Mouse (Mus musculus): ENCODE data around the gene Carnmt1. TPM values are rescaled to one million over a fixed set of nuclear protein-coding genes. Genes with fewer than 3 reads are reported as not detected.

Carnmt1 gene
- polyA plus RNA-seq, 1 experiment: 49.5 TPM

- peaks cover 1% of the 10 kb centered on the region; the same call in 1 of the 2 replicates for H3K27me3 ChIP-seq (ENCODE audit: control insufficient read depth, insufficient read depth, low read length, poor library complexity, severe bottlenecking)
- H3K4me1 ChIP-seq (ENCODE audit: control insufficient read depth, insufficient read depth, low read length): no peaks in the 10 kb centered on the region
- no peak overlapping the region for H3K9ac ChIP-seq (ENCODE audit: low read depth, poor library complexity, severe bottlenecking)
- H3K27ac ChIP-seq (ENCODE audit: insufficient read depth, low read length): no peak overlapping the region
- H3K9me3 ChIP-seq (replicated peaks; ENCODE audit: control insufficient read depth, insufficient read depth, low read length, poor library complexity, severe bottlenecking): no peaks in the 10 kb centered on the region
- TF ChIP-seq POLR2A (IDR thresholded peaks at IDR 0.05; ENCODE audit: insufficient read depth, low read length) (no peak), CTCF (IDR thresholded peaks at IDR 0.05; ENCODE audit: low read depth, low read length) (no peak), EP300 (IDR thresholded peaks at IDR 0.05; ENCODE audit: insufficient read depth, low read depth, low read length) (no peak)
- no peak overlapping the region for H3K4me3 ChIP-seq (ENCODE audit: low read depth, low read length)
- no peaks in the 10 kb centered on the region for H3K36me3 ChIP-seq (ENCODE audit: control insufficient read depth, insufficient read depth, low read length, poor library complexity, severe bottlenecking)
Observed at GRCm38 (mm10) chr19:18739146-18739545, 68.6 kb downstream of the Carnmt1 start.

GRCm38 (mm10) chr19:18743946-18744345 is 73.4 kb downstream of the Carnmt1 start:
- Histone ChIP-seq H3K36me3 (ENCODE audit: control insufficient read depth, insufficient read depth, low read length, poor library complexity, severe bottlenecking) (no peaks in the 10 kb centered on the region), H3K9ac (ENCODE audit: low read depth, poor library complexity, severe bottlenecking) (no peak overlapping the region), H3K27ac (ENCODE audit: insufficient read depth, low read length) (no peak overlapping the region), H3K9me3 (replicated peaks; ENCODE audit: control insufficient read depth, insufficient read depth, low read length, poor library complexity, severe bottlenecking) (no peaks in the 10 kb centered on the region), H3K27me3 (ENCODE audit: control insufficient read depth, insufficient read depth, low read length, poor library complexity, severe bottlenecking) (peaks cover 1% of the 10 kb centered on the region; the same call in 1 of the 2 replicates), H3K4me1 (ENCODE audit: control insufficient read depth, insufficient read depth, low read length) (no peaks in the 10 kb centered on the region), H3K4me3 (ENCODE audit: low read depth, low read length) (no peak overlapping the region)
- TF ChIP-seq POLR2A (IDR thresholded peaks at IDR 0.05; ENCODE audit: insufficient read depth, low read length): no peak
- no peak for TF ChIP-seq CTCF (IDR thresholded peaks at IDR 0.05; ENCODE audit: low read depth, low read length)
- TF ChIP-seq EP300 (IDR thresholded peaks at IDR 0.05; ENCODE audit: insufficient read depth, low read depth, low read length): no peak

- H3K9ac ChIP-seq (ENCODE audit: low read depth, poor library complexity, severe bottlenecking): no peak overlapping the region
- H3K4me1 ChIP-seq (ENCODE audit: control insufficient read depth, insufficient read depth, low read length): no peaks in the 10 kb centered on the region
- H3K9me3 ChIP-seq (replicated peaks; ENCODE audit: control insufficient read depth, insufficient read depth, low read length, poor library complexity, severe bottlenecking): no peaks in the 10 kb centered on the region
- no peaks in the 10 kb centered on the region for H3K36me3 ChIP-seq (ENCODE audit: control insufficient read depth, insufficient read depth, low read length, poor library complexity, severe bottlenecking)
- no peak overlapping the region for H3K27ac ChIP-seq (ENCODE audit: insufficient read depth, low read length)
- H3K4me3 ChIP-seq (ENCODE audit: low read depth, low read length): no peak overlapping the region
- H3K27me3 ChIP-seq (ENCODE audit: control insufficient read depth, insufficient read depth, low read length, poor library complexity, severe bottlenecking): peaks cover 5% of the 10 kb centered on the region; the same call in 1 of the 2 replicates
- no peak for TF ChIP-seq CTCF (IDR thresholded peaks at IDR 0.05; ENCODE audit: low read depth, low read length)
- TF ChIP-seq POLR2A (IDR thresholded peaks at IDR 0.05; ENCODE audit: insufficient read depth, low read length): no peak
- TF ChIP-seq EP300 (IDR thresholded peaks at IDR 0.05; ENCODE audit: insufficient read depth, low read depth, low read length): no peak
Observed at GRCm38 (mm10) chr19:18746576-18747340, 76.2 kb downstream of the Carnmt1 start.

DNA sequence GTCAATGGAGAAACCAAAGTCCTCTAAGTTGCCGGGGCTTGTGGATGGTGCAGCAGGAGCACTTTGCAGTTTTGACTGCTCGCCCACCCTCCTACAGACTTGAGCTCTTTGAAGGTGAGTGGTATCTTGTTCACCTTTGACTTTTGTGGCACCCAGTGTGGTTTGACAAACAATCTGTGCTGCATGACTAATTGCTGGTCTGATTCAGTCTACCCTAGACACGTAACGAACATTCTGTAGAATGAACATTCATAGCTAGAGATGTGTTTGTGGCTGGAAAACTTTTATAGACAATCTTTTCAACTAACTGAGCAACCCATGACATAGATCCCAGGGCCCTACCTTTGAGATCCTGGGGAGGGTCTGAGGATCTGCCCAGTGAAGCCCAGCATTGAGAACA is 76.8 kb downstream of the Carnmt1 start:
- TF ChIP-seq EP300 (IDR thresholded peaks at IDR 0.05; ENCODE audit: insufficient read depth, low read depth, low read length) (no peak), POLR2A (IDR thresholded peaks at IDR 0.05; ENCODE audit: insufficient read depth, low read length) (no peak), CTCF (IDR thresholded peaks at IDR 0.05; ENCODE audit: low read depth, low read length) (no peak)

GRCm38 (mm10) chr19:18749598-18750339 is 79.2 kb downstream of the Carnmt1 start, which contains the start of gene Trpm6:
Trpm6 (plus strand) TSS chr19:18749983.
- H3K4me1 ChIP-seq (ENCODE audit: control insufficient read depth, insufficient read depth, low read length): no peaks in the 10 kb centered on the region
- no peaks in the 10 kb centered on the region for H3K9me3 ChIP-seq (replicated peaks; ENCODE audit: control insufficient read depth, insufficient read depth, low read length, poor library complexity, severe bottlenecking)
- no peak within 1 kb of the TSS for H3K27ac ChIP-seq (ENCODE audit: insufficient read depth, low read length)
- H3K36me3 ChIP-seq (ENCODE audit: control insufficient read depth, insufficient read depth, low read length, poor library complexity, severe bottlenecking): no peaks in the 10 kb centered on the region
- H3K9ac ChIP-seq (ENCODE audit: low read depth, poor library complexity, severe bottlenecking): peak within 1 kb of the TSS; percentile 53
- no peak for TF ChIP-seq POLR2A (IDR thresholded peaks at IDR 0.05; ENCODE audit: insufficient read depth, low read length)
- no peak for TF ChIP-seq CTCF (IDR thresholded peaks at IDR 0.05; ENCODE audit: low read depth, low read length)
- TF ChIP-seq EP300 (IDR thresholded peaks at IDR 0.05; ENCODE audit: insufficient read depth, low read depth, low read length): no peak
- peaks cover 5% of the 10 kb centered on the region; the same call in 1 of the 2 replicates for H3K27me3 ChIP-seq (ENCODE audit: control insufficient read depth, insufficient read depth, low read length, poor library complexity, severe bottlenecking)
- H3K4me3 ChIP-seq (ENCODE audit: low read depth, low read length): peak within 1 kb of the TSS; percentile 72

More for the DNA sequence above, 76.8 kb downstream of the Carnmt1 start:
- H3K4me1 ChIP-seq (ENCODE audit: control insufficient read depth, insufficient read depth, low read length): no peaks in the 10 kb centered on the region
- no peaks in the 10 kb centered on the region for H3K36me3 ChIP-seq (ENCODE audit: control insufficient read depth, insufficient read depth, low read length, poor library complexity, severe bottlenecking)
- H3K27ac ChIP-seq (ENCODE audit: insufficient read depth, low read length): no peak overlapping the region
- H3K9ac ChIP-seq (ENCODE audit: low read depth, poor library complexity, severe bottlenecking): no peak overlapping the region
- H3K4me3 ChIP-seq (ENCODE audit: low read depth, low read length): no peak overlapping the region
- peaks cover 5% of the 10 kb centered on the region; the same call in 1 of the 2 replicates for H3K27me3 ChIP-seq (ENCODE audit: control insufficient read depth, insufficient read depth, low read length, poor library complexity, severe bottlenecking)
- H3K9me3 ChIP-seq (replicated peaks; ENCODE audit: control insufficient read depth, insufficient read depth, low read length, poor library complexity, severe bottlenecking): no peaks in the 10 kb centered on the region

Other genes with a start within 250 kb of the Carnmt1 start
- 79.9 and 87.0 TPM in 2 replicates for gene Ostf1, start 38.9 kb upstream of the Carnmt1 start, polyA plus RNA-seq (2011; ENCODE audit: insufficient read depth, insufficient read length, low read depth, missing spikeins)
- gene Nmrk1, start 38.8 kb upstream of the Carnmt1 start, polyA plus RNA-seq (2011; ENCODE audit: insufficient read depth, insufficient read length, low read depth, missing spikeins): 15.9 and 20.4 TPM in 2 replicates
- 49.2 and 50.0 TPM in 2 replicates for gene D030056L22Rik, start 42.4 kb downstream of the Carnmt1 start, polyA plus RNA-seq (2011; ENCODE audit: insufficient read depth, insufficient read length, low read depth, missing spikeins)
- 2.0 and 2.1 TPM in 2 replicates for gene Trpm6, start 79.2 kb downstream of the Carnmt1 start, polyA plus RNA-seq (2011; ENCODE audit: insufficient read depth, insufficient read length, low read depth, missing spikeins)

Measured in ES-Bruce4 (cell line).